Mouse (Mus musculus): Measurements from ENCODE around the gene Lifr.

Lifr gene

GRCm38 (mm10) chr15:7080916-7081626 lies 9.3 kb upstream of the Lifr start:
- no peak for DNase-seq (ENCODE audit: low read depth, low spot score)

DNA sequence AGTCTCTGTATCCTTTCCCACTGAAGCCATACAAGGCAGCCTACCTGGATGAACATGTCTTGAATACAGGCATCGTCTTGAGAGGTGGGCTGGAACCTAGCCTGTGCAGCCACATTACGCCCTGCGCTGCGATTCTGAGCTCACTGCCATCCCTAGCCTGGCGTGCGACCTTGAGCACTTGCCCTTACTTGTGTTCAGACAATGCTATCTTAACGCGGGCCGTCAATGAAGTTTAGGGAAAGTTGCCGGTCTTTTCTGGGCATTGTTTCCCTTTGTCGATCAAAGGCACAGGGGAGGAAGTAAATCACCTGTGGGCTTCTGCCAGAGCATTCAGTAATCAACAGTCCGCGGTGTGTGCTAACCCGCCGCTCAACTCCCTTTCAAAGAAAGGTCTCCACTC lies 8.6 kb upstream of the Lifr start:
- DNase-seq (ENCODE audit: low read depth, low spot score): no peak

DNA sequence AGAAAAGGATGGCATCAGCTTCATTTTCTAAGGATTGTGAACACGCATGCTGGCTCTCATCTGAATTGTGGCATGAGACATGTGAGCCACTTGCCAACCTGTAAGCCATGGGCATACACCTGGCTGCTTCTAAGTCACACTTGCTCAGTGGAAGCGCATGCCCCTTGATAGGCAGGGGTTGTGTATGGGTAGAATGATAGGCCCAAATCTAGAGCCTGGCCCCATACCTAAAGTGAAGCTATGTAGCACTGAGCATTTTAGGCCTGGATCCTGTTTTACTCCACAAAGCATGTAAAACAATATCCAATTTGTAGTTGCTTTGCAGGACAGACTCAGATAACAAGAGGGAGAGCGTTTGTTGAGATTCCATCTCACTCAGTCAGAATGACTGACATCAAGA lies 7.5 kb upstream of the Lifr start:
- no peak for DNase-seq (ENCODE audit: low read depth, low spot score)

DNA sequence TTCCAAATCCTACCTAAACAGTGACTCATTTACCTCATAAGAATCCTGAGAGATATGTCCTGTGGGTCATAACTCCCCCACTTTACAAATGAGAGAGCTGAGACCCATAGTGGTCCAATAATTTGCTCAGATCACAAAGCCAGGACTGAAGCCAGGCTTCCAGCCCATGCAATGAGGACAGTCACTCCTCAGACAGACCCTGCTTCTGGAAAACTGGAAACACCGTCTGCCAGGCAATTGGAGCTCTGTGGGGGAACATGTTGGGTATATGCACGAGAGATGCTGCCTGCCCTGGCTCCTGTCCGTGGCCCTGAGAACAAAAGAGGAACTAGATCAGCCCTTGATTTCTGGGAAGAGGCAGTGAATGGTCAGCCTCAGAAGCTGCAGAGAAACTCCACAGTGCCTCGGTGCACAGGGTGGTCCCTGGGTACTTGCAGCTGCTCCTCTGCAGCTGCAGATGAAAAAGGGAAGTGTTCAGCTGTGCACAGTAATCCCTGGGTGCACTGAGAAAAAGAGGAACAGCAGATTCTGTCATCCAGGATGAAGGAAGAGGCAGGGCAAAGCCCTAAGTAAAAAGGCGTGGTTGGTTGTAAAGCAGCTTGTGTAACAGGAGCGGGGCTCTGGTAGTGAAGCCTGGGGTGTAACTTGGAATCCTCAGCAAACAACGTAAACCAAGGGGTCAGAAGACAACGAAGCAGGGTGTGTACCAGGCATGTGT lies 5.5 kb upstream of the Lifr start:
- no peak for DNase-seq (ENCODE audit: low read depth, low spot score)

DNA sequence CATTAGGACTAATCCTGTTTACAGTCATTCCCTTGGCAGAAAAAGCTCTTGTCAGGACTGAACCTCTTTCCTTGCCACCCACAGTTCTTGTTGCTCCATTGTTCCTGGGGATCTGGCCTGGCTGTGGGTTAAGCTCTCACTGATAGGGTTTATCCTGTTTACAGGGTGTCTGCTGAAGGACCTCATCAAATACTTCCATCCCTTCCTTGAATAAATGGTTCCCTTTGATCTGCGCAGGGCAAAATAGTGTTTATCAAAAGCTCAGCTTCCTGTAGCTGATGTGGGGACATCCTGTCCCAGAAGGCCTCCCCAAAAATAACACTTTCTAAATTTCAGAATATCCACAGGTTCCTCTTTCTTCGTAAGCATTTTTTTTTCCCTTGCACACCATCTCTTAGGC lies 1.7 kb upstream of the Lifr start:
- no peak for DNase-seq (ENCODE audit: low read depth, low spot score)

- DNase-seq (ENCODE audit: low read depth, low spot score): no peak
These were observed 1.9 kb downstream of the Lifr start for GRCm38 (mm10) chr15:7092321-7092720.

DNA sequence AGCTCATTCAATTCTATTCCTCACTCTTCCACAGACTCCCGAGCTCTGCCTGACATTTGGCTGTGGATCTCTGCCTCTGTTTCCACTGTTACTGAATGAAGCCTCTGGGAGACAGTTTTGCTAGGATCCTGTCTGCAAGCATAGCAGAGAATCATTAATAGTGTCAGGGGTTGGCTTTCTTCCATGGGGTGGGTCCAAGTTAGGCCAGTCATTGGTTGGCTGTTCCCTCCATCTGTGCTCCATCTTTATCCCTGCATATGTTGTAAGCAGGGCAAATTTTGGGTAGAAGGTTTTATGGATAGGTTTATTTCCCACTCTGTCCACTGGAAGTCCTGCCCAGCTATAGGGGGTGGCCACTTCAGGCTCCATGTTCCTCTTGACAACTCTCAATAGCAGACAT lies 9.0 kb downstream of the Lifr start:
- no peak for DNase-seq (ENCODE audit: low read depth, low spot score)

DNA sequence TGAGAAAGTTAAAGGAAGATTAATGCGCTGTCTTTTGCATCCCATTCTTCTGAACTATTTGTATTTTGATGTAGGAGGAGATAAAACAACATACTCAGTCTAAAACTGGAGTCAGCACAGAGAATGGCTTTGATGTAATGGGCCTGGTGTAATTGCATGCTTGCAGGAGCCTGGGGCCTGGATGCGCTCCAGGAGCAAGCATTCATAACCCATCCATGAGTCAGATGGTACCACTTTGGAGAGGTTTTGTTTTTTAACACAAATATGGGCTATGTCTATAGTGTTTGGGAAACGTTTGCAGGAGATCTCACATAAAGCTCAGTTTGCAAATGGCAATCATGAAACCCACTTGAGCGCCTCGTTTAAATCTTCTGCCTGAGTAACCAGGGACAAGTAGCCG lies 9.8 kb downstream of the Lifr start:
- DNase-seq (ENCODE audit: low read depth, low spot score): no peak

DNA sequence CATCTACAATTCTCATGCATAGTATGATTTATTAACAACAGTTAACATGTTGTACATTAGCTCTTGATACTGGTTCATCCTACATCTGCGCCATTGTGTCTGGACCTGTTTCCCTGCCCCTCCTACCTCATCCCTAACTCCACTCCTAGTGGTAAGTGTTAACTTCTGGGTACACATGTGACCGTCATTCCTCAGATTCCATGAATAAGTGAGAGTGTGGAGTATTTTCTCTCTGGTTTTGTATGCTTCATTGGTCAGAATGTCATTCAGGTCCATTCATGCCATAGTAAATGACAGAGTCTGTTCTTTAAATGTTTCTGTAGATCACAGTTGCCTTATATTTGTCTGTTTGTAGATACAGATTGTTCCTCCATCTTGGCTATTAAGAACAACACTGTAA lies 12.6 kb downstream of the Lifr start:
- no peak for DNase-seq (ENCODE audit: low read depth, low spot score)

- no peak for DNase-seq (ENCODE audit: low read depth, low spot score)
These were observed 14.8 kb downstream of the Lifr start for GRCm38 (mm10) chr15:7105224-7105623.

DNA sequence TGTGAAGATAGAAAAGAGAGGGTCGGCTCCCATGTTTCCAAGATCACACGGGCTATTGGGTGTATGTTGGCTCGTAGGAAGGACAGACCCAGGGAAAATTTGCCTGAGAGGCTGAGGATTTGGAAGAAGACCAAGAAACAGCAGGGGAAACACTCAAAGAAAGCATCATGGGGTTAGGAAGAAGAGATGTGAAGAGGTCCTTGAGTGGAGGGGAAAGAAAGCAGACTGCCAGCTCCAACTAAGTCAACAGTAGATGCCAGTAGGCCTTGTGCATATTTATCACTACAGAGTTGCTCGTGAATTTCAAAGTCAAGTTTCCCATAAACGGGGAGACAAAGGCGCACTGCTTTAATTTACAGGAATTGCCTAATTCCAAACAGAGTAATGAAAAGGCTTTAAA lies 17.7 kb downstream of the Lifr start:
- no peak for DNase-seq (ENCODE audit: low read depth, low spot score)

- DNase-seq (ENCODE audit: low read depth, low spot score): no peak
These were observed 22.0 kb downstream of the Lifr start for GRCm38 (mm10) chr15:7112227-7112907.

DNA sequence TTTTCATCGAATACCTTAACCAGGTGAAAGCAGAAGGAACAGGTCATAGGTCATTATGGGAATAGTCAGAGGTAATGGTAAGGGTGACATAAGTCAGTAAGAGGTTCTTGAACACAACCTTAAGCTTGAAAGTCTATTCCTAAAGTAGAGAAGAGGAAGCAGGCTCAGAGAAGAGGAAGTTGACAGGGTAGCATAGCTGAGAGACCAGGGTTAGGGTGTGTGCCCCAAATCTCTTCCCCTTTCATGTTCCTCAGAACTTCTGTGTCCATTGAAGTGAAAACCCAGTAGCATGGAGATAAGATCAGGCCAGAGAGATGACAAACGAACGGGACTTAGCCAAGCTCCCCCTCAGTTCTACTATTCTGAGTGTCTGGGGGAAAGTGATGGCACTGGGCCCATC lies 23.5 kb downstream of the Lifr start:
- DNase-seq (ENCODE audit: low read depth, low spot score): no peak

GRCm38 (mm10) chr15:7115326-7116003 lies 25.1 kb downstream of the Lifr start:
- no peak for DNase-seq (ENCODE audit: low read depth, low spot score)

DNA sequence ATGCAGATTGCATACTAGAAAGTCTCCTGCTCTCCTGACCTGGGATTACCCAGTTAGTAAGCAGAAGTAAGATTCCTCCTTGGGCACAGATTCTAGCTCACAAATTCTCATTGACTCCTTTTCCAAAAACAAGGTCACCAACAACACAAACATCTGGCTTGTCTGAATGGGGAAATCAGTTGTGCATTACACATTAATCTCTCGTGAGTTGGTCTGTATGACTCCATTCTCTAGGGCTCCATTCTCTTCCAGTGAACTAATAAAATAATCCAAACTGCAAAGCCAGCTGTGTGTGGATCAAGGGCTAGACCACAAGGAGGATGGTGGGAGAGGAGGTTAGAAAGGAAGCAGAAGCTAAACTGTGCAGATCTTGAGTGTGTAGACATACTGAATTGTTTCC lies 25.8 kb downstream of the Lifr start:
- DNase-seq (ENCODE audit: low read depth, low spot score): no peak

GRCm38 (mm10) chr15:7116699-7117098 lies 26.3 kb downstream of the Lifr start:
- DNase-seq (ENCODE audit: low read depth, low spot score): no peak

- DNase-seq (ENCODE audit: low read depth, low spot score): no peak
These were observed 27.5 kb downstream of the Lifr start for GRCm38 (mm10) chr15:7117944-7118343.

DNA sequence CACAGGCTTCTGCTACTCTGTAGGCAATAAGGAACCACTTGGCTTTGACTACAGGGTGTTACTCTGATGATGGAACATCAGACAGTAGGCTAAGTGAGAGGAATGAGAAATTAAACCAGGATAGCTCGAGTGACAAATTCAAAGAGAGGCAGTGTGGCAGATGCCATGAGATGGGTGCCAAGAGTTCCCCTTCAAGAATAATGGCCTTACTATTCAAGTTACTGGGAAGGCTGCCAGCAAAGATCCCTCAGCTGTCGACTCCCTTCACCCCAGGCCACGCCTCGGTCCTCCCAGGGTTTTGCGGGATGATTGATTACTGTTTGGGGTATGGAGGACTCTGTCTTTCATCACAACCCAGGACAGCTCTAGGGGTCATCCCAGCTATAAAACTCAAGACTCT lies 28.4 kb downstream of the Lifr start:
- DNase-seq (ENCODE audit: low read depth, low spot score): peak; percentile 31

- no peak for DNase-seq (ENCODE audit: low read depth, low spot score)
These were observed 29.6 kb downstream of the Lifr start for GRCm38 (mm10) chr15:7119930-7120512.

DNA sequence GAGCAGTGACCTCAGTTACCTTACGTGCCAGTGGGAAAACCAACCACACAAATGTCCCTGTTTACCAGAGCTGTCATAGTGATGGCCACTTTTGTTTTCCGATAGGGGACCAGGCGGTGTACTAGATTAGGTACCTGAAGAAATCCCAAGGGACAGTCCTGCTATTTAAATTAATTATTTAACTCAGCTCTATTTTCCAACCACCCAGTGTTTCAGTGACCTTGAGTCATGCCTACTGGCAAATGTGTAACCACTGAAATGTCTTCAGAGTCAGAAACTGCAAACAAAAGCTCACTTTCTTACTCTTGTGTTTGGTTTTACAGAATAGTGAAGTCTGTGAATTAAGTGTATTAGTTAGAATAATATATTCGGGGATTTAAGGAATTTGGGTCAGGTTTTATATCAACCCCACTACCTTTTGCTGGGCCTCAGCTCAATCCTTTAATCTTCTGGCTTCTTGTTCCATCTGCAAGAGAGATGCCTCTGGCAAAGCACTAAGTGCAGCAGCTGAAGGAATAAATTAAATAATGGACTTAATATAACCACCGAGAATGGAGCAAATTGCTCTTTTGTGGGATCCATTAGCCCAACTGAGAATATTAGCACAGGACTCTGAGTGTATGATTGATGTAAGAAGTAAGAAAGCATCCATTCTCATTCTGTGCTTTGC lies 33.5 kb downstream of the Lifr start:
- DNase-seq (ENCODE audit: low read depth, low spot score): no peak

GRCm38 (mm10) chr15:7126171-7126570 lies 35.8 kb downstream of the Lifr start:
- no peak for DNase-seq (ENCODE audit: low read depth, low spot score)
